Mouse (Mus musculus): ENCODE measurements at regions not wholly inside any gene's neighbourhood (a gene's known extent, or its start where the extent isn't known, plus 50 kb on each side); places are given as distances from the start of the nearest gene placed in this dataset.
A peak's percentile ranks its signal among the peaks of the same experiment; 100 is the strongest.

DNA sequence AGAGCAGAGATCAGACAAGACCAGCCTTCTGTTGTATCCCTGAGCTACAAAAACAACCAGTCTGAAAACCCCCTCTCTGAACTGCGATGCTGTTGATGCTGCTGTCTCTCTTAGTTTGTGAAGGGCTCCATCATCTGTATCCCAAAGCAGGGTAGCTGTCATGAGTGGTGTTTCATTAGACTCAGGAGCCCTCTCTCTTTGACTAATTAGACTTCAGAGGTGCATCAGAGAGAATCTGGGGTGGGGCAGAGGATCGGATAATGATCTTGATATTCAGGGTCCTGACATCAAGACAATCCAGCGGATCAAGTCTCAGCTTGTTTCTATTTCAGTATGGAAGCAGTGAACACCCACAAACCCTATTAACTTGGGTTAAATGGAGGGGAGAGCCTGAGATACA is 70.6 kb upstream of the Slc24a4 start:
- DNase-seq = no peak

DNA sequence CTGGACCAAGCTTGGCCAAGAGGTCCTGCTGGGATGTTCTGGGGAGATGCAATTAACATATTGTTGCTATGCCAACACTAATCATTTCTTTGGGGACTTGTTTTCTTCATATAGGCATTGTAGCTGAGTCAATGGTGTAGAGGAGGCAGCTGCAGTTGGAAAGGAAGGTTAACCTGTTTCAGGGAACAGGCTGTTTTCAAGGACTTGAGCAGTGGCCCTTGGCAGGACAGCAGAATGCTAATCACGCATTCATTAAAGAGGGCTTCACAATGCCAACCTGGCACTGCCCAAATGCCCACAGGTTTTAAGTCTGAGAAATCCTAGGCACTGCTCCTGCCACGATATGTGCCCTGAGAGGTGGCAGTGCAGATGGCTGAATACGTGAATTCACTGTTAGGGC is 70.1 kb upstream of the Slc24a4 start:
- no peak for DNase-seq

DNA sequence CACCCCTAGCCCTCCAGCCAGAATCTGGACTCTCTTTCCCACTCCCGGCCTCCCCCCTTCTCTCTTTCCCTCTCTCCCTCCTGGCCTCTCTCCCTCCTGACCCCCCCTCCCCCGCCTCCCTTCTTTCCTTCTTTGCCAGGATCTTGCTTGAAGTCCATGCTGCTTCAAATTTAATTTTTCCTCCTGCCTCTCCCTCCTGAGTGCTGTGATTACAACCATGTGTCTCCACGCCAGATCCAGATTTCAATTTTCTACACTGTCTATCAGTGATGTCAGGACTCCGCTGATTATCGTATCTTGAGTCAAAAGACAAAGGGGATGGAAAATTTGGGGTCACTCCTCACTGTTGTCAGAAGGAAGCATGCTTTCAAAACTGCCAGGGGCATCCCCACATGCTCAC is 67.4 kb upstream of the Slc24a4 start:
- DNase-seq = no peak

DNA sequence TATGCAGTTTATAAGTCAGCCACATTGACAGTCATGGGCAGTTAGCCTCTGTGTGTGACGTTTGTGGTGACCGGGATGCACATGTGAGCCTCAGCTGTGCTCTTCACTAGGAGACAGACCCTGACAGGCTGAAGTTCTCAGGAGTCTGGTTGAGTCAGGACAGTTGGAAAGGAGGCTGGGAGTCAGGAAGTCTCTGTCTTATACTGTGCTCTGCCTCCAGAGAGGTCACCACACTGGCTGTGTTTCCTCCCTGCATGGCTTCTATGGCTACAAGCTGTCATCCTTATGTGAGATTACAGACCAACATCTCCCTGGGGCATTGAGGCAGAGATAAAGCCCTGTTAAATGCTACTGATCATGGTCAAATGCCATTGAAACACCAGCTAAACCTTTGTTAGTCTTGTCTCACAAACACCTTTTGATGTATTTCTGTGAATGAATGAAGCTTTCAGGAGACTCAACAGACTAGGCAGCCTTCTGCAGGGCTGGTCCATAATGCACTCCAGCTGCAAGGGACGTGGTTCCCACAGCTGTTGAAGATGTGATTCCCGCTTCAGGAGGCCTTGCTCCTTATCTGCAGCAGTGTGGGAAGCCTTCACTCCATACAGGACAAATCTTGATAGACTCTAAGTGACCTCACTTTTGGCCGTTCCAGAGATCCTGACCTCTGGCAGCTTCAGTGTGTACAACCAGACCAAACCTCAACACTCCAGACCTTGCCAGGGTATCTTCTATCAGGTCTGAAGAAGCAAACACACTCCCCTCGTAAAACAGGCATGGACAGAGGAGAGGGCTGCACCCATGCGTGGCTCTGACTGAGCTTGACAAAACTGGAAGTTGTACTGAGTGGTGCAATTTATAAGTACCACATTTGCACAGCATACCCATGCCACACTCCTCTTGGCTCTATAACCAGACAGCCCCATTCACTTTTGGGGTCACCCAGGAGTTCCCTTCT is 66.6 kb upstream of the Slc24a4 start:
- DNase-seq = no peak

DNA sequence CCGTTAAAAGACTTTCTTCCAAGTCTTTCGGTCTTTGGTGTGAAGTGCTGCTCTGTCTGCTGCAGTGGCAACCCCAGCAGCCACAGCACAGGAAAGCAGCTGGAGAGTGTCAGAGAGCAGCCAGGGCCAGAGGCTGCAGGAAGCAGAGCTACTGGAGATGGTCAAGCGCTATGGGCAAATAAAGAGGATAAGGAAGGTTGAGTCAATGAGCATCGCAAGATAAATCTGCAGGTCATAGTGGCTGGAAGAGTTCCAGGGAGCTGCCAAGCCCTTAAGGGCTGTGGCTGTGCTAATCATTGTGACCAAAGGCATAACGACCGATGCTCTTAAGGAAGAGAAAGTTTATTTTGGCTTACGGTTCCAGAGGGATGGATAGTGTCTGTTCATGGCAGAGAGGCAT is 65.9 kb upstream of the Slc24a4 start:
- DNase-seq = no peak

DNA sequence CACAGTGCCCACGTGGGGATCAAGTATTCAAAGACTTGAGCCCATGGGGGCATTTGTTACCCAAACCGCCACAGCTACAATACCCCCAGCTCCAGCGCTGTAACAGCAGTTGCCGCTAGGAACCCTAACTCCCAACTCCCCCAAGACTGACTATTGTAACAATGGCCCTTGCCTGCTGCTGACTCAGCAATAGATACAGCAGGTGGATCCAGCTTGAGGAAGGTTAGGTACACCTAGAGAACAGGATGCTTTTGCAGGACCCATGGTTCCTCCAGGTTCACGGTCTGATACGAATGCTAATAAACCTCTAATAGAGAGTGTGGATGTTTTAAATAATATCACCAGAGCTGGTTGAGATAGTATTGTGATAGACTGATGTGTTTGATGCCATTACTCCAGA is 65.3 kb upstream of the Slc24a4 start:
- DNase-seq = no peak

DNA sequence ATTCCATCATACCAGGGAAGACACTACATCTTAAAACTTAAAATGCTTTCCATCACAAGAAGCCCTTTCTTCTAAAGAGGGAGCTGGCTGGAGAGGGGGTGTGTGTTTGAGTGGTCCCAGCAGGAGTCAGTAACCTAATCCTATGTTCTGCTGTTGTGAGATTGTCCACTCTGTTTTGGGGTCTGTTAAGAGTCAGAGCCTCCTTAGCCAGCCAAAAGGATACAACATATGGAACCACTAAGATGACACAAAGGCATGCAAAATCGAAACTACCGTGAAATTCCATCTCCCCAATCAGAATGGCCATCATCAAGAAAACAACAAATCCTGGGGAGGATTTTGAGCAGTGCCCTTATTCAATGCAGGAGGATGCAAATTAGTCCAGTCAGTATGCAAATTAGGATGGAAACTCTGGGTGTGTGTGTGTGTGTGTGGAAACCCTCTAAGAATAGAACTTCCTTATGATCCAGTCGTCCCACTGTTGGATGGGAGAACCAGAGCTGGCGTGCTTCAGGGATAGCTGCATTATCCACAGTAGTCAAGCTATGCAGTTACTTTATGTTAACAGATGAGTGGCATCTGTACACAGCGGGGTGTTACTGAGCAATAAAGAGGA is 63.7 kb upstream of the Slc24a4 start:
- DNase-seq = peak; percentile 15

DNA sequence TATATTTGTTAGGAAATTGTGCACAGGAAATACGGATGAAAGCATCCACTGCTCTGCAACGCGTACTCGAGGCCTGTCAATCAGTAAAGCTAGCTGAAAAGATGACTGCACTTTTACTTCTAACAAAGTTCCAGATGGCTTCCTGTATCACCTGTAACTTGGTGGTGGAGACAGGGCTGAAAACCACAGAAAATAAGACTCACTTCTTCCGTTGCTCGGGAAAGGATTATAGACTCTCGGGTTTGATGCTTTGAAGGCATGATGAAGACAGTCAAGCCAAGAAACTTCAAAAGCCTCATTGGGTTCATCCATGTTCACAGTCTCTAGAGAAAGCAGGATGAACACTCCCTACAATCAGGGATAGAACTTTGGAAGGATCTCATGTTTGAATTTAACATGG is 60.8 kb upstream of the Slc24a4 start:
- no peak for DNase-seq

DNA sequence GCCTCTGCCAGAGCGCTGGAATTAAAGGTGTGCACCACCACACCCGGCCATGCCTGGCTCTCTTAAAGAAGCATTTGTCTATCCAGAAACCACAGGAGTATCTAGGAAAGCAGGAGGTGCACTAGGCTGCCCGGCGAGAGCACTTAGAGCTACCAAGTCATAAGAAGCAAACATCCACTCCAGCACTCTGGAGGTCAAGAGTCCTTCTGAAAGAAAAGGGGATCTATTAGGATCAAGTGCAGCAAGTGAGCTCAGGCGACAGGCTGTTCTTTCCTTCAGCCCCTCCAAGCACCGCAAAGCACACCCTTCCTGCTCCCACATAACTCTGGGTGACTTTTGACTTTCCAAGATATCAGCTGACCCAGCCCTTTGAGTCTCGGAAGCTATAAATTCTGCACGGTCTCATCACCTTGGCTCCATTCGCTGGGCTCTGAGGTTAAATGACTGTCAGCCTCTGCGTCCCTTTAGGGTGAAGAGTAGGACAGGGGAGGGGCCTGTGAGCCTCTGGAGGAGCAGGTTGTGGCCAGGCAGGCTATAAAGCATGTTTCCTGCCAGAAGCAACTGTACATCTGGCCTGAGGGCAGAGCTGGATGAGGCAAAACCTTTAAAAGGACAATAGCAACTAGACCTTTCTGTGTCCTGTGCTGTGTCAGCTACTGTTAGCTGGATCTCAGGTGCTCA is 58.9 kb upstream of the Slc24a4 start:
- no peak for DNase-seq

DNA sequence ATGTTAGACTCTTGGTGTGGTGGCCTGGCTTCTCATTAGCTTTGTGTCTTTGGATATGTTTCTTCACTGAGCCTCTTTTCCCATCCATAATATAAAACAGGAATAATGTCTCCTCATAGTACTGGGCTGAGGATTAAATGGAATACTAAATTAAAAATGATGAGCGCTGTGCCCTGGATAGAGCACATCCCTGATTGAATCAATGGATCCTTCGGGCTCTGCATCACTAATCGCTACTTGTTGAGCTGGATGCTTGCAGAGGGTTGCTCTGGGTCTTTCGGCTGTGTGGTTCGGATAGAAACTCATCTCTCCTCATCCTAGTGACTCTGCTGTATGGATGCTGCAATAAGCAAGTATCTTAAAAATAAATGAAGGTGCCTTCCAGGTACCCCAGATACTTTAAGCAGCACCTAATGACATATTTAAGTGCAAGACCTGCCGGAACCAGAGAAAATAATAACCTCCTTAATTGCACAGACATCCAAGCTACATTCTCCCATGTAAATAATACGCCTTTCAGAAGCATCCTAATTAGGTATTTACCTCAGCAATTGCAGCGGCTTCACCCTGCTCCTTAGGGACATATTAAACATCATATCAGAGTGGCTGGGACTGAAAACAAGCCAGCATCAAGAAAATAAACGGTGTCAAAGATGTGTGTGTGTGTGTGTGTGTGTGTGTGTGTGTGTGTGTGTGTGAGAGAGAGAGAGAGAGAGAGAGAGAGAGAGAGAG is 56.5 kb upstream of the Slc24a4 start:
- no peak for DNase-seq

DNA sequence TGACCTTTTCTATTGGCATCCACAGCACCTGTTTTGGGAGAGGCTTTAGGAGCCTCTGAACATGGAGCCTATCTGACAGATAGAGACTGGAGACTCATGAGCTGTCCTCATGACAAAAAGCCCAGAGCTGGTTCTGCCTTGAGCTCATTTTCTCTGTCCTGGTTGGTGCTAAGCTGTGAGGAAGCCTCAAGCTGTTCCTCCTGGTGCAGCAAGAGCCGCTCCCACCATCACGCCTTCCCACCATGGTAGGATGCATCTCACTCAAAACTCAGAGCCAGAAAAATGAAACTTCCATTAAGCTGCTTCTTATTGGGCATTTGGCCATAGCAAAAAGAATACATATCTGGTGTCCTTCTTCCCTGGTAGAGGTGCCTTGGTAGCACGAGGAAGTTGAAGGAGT is 55.0 kb upstream of the Slc24a4 start:
- DNase-seq = no peak

DNA sequence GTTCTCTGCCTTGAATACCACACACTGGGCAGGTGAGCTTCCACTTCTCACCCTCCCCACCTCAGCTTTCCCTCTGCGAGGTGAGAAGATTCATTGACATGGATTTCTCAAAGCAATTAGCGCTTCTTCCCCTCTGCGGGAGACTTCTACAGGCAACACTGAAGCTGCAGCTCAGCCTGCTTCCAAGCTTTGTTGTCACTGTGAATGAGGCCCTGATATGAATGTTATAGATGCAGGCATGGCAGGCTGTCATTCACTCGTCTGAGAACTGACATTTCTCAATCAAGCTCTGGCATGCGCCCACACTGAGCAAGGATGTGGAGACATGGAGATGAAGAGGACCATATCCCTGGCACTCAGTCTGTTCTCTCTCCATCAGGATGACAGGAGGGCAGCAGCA is 52.2 kb upstream of the Slc24a4 start:
- peak; percentile 8 for DNase-seq

All from layer of hippocampus, adult 9-11 months (tissue).